In the genomic region with DNA sequence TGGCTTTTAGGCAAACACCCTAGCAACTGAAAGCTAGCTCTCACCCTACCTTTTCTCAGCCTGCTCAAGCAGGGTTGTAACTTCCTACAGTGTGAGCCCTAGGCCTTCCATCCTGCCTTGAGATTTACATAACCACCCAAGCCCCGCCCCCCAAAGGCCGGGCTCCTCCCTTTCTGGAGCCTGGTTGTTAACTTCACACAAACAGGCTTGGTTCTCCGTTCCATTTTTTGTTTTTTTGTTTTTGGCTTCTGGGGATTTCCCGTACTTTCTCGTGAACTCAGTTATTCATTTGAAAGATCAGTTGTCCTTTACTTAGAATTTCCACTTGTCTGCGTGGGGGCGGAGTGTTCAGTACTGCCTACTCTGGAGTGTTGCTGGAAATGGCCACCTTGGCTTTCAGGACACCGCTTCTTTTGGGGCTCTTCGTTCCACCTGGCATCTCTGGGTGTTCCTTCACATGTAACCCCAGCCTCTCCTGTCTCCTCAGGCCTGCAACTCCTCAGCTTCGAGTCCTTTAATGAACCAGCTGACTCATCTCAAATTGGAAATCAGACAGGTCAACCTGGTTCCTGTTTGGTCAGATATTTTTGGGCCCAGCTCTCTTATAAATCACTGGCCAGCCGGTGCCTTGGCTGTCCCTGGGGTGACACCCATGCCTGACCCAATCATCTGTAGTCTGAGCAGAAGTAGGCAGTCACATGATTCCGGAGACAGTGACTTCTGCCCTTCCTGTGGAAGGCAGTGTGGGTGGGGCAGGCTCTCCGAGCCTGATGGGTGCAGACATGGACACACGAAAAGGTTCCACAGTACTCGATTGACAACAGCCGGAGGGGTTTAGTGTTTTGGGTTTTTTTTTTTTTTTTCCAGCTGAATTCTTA, we compare ENCODE assay signal across 7 mouse cellular contexts. TPM values are rescaled to one million over a fixed set of nuclear protein-coding genes. Genes with fewer than 3 reads are reported as not detected.
DNase-seq lines count a peak whose midpoint lies in the region; ATAC-seq and TF ChIP-seq lines count a peak whose summit lies in the region.

No protein-coding gene starts in this region.

- peak; percentile 80 for DNase-seq in gastrocnemius, postnatal 25 days
- peak; percentile 98 for DNase-seq in kidney, adult 9 months
- DNase-seq in lung, postnatal 25 days (ENCODE audit: low spot score): peak; percentile 92
- peak; percentile 46 for DNase-seq in testis, postnatal 14 days (ENCODE audit: low spot score)

- H3K27ac ChIP-seq in hindbrain, embryonic 16.5 days (ENCODE audit: low read depth, low read length): no peak overlapping the region

- H3K27me3 ChIP-seq in E14TG2a.4 (ENCODE audit: insufficient read depth, low read length): no peaks in the 10 kb centered on the region
- no peaks in the 10 kb centered on the region for H3K27me3 ChIP-seq in hindbrain, embryonic 16.5 days (replicated peaks; ENCODE audit: control insufficient read depth, insufficient read depth, low read length)

- peak overlapping the region; percentile 58 for H3K4me3 ChIP-seq in E14TG2a.4 (replicated peaks; ENCODE audit: low read length)
- H3K4me3 ChIP-seq in hindbrain, embryonic 16.5 days (ENCODE audit: low read length): no peak overlapping the region

- no peaks in the 10 kb centered on the region for H3K9me3 ChIP-seq in E14TG2a.4 (ENCODE audit: low read length)
- no peaks in the 10 kb centered on the region for H3K9me3 ChIP-seq in hindbrain, embryonic 16.5 days (ENCODE audit: control insufficient read depth, low read length)

- H3K4me1 ChIP-seq in E14TG2a.4 (replicated peaks; ENCODE audit: low read depth, low read length): peaks cover 79% of the 10 kb centered on the region
- peaks cover 5% of the 10 kb centered on the region for H3K4me1 ChIP-seq in hindbrain, embryonic 16.5 days (ENCODE audit: control insufficient read depth, insufficient read depth, low read depth, low read length)

- TF ChIP-seq CTCF in E14TG2a.4 (conservative IDR thresholded peaks at IDR 0.05; ENCODE audit: low read length): no peak

- H3K9ac ChIP-seq in hindbrain, embryonic 16.5 days (ENCODE audit: low read depth, low read length): no peak overlapping the region

- peak; percentile 90 for ATAC-seq in activated CD4-positive, CD25-positive, alpha-beta regulatory T cell, adult 4 months
- no peak for ATAC-seq in hindbrain, embryonic 16.5 days

- no peak overlapping the region for H3K4me2 ChIP-seq in hindbrain, embryonic 16.5 days (ENCODE audit: low read length)

- no peaks in the 10 kb centered on the region for H3K36me3 ChIP-seq in E14TG2a.4 (ENCODE audit: insufficient read depth, low read length)
- H3K36me3 ChIP-seq in hindbrain, embryonic 16.5 days (ENCODE audit: control insufficient read depth, insufficient read depth, low read length): no peaks in the 10 kb centered on the region

- 66% methylated on average over 16 of the region's 16 CpGs for WGBS in hindbrain, embryonic 16.5 days

RNA-seq across cellular contexts. Expression of gene Ncoa3, which starts 9.7 kb away (rescaled TPM):
- polyA plus RNA-seq in activated CD4-positive, CD25-positive, alpha-beta regulatory T cell, adult 4 months (2017; shearing (Covaris generic)): 10 to 100 TPM; 65.2 to 65.3 TPM
- total RNA-seq in gastrocnemius, postnatal 25 days (2021): 10 to 100 TPM; 11.3 to 13.5 TPM
- 11.6 and 14.5 TPM in 2 replicates for polyA plus RNA-seq in hindbrain, embryonic 16.5 days (2015; fragmentation: Nextera tagmentation; extraction: Ambion mirVana)

Comparison
In these comparisons a context has a peak if more than half of its experiments do, and no peak if none do; other contexts are left out.
1. DNase-seq: peak in every context shown above with its lines; median percentile 98 in kidney, adult 9 months; 92 in lung, postnatal 25 days; 80 in gastrocnemius, postnatal 25 days; 46 in testis, postnatal 14 days.